Mouse (Mus musculus) G1E (cell line): Measurements from ENCODE around the gene P2rx4.

ENCODE experiments used
- GATA1 ChIP-seq: IDR thresholded peaks from 2 replicates; pipeline ENCODE4 v1.6.1; 2012; ENCODE audit warnings: borderline replicate concordance, low read length, inconsistent platforms, mixed read lengths
- POLR2AphosphoS5 ChIP-seq: IDR thresholded peaks from 2 replicates; pipeline ENCODE4 v1.6.1; 2012; ENCODE audit warnings: low read depth, low read length, inconsistent platforms; ENCODE audit not compliant: insufficient replicate concordance

DNA sequence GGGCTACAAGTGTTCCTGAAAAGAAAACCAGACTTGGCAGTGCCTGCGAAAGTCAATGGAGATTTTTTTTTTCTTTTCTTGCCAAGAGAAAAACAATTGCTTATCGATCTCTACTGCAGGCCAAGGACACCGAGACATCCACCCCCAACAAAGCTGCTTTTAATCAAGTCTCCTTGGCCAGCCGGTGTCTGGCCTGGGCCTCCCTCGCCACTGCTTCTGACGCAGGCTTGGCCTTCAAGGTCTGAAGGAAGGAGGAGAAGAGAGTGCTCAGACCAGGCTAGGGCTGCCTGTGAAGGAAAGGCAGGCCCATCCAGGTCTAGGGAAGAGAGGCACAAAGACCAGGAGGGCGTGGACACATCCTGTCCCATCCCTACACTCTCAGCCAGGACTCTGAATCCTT lies 63.0 kb downstream of the P2rx4 start:
- no peak for TF ChIP-seq POLR2AphosphoS5
- no peak for TF ChIP-seq GATA1
